Mouse (Mus musculus) gastrocnemius, adult 18-20 months (tissue): ENCODE results near the gene Syt13. TPM values are rescaled to one million over a fixed set of nuclear protein-coding genes. Genes with fewer than 3 reads are reported as not detected.

Source experiments
- DNase-seq: peaks from one replicate; pipeline ENCODE4 v3.0.0; 2021; ENCODE audit warnings: low spot score
- total RNA-seq, 2 experiments: library from RNA; stranded (reverse); gene quantifications; 2 replicates each; pipeline ENCODE4 v1.2.3; 2021

The Syt13 gene
- total RNA-seq, 2 experiments from 2014 or later = 0.21 TPM; not detected in 1

- DNase-seq = no peak
Observed at GRCm38 (mm10) chr2:92924677-92925259, 9.9 kb downstream of the Syt13 start.

DNA sequence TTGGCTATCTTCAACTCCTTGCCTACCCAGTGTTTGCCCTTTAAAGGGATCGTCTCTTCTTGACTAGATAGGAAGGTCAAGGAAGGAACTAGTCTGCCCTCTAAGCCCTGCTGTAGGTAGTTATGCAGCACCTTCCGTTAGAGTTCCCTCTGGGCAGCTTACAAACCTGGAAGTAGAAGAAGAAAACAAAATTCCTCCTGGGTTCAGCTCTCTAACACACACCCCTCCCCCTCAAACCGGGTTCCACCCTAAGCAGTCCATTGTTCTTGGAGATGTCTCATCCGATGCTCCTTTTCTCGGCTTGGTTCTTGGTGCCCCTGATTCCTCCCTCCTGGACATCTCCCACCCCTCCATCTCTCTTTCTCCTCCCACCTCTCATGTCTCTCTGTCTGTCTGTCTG, 14.8 kb downstream of the Syt13 start:
- DNase-seq = no peak

GRCm38 (mm10) chr2:92931061-92931460, 16.2 kb downstream of the Syt13 start:
- DNase-seq = no peak

GRCm38 (mm10) chr2:92933379-92933778, 18.5 kb downstream of the Syt13 start:
- DNase-seq = no peak

GRCm38 (mm10) chr2:92934312-92934982, 19.5 kb downstream of the Syt13 start:
- no peak for DNase-seq

- no peak for DNase-seq
Observed at GRCm38 (mm10) chr2:92935483-92935882, 20.6 kb downstream of the Syt13 start.

GRCm38 (mm10) chr2:92938063-92938462, 23.2 kb downstream of the Syt13 start:
- no peak for DNase-seq

- DNase-seq = no peak
Observed at GRCm38 (mm10) chr2:92938827-92939226, 23.9 kb downstream of the Syt13 start.

GRCm38 (mm10) chr2:92940963-92941362, 26.1 kb downstream of the Syt13 start:
- no peak for DNase-seq

DNA sequence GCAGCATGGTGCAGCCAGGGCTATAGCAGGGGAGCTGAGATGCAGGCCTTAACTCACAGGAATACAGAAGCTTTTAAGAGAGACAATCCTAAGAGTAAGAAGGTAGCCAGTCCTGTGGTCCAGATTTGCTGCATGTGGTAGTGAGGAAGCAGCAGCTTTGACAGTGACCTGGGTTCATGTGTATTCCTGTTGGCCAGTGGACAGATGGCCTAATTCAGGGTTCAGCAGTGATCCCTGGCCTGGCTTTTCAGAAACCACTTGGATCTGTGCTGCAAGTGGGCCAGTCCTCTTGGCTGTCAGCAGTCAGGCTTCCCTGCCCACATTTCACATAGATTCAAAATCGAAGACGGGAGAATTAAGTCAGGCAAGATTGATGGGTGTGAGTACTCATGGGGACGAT, 26.6 kb downstream of the Syt13 start:
- DNase-seq = no peak

- no peak for DNase-seq
Observed at GRCm38 (mm10) chr2:92943406-92943805, 28.5 kb downstream of the Syt13 start.

DNA sequence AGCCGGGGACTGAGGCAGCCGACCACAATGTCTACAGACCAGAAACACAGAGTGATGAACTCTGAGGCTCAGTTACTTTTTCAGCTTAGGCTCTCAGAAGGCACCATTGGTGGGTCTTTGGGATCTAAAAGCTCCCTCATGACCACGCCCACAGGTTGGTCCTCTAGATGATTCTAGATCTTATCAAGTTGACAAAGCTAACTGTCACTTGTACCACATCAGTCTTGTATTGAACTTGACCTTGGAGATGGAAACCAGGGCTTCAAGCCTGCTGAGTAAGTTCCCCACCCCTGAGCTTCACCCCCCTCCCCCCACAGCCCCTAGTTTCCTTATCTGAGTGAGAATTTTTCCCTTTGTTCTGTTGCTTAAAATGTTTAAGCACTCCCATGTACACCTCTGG, 29.5 kb downstream of the Syt13 start:
- DNase-seq = no peak

DNA sequence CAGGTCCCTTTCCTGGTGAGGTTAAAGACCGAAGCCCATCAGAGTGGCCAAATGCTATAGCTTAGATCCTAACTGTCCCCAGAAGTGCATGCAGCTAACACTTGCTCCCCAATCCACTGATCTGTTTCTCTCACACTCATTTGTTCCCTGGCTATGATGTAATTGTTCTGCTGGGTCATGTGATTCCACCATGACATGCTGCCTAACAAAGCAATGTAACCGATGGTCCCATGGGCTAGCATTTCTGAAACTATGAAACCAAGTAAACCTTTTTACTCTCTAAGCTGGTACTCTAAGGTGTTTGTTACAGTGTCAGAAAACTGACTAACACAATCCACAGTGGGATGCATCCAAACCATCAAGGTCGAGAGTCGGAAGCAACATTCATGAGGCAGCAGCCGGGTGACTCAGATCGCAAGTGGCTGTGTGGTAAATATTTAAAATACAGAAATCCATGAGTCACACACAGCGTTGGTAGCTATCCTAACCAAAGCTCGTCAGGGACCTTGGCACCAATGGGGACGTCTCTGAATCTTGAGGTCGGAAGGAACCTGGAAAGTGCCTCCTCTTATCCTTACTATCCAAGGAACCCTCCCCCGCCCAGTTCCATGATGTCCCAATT, 30.3 kb downstream of the Syt13 start:
- no peak for DNase-seq

- no peak for DNase-seq
Observed at GRCm38 (mm10) chr2:92945824-92946598, 31.1 kb downstream of the Syt13 start.

DNA sequence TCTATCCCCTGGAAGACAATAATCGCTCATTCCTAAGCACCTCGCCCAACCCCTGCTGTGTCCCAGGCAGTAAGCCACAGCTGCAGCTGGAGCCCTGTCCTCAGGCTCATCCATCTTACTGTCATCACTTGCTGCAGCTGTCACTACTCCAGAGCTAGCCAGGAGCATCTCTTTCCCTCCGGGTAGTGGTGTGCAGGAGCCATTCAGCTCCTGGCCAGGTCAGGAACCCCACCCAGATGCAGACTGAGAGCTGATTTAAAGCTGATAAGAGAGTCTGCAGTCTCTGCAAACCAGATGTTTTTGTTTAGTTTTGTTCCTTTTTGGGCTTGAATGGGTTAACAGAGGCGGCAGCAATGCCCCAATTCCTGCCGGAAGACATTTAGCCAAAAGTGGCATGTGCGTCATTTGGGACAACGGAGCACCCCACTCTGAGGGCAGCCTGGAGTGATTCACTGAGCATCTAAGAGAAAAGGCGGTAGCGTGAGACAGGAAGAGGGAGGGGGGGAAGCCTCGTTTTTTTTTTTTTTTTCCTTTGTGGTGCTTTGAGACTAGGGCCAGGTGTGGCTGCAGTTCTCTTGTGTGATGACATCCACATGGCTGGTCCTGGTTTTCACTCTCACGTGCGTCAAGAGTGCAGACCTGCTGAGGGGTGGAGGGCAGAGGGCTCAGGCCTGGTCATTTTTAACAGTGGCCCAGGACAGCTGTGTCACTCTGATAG, 33.2 kb downstream of the Syt13 start:
- DNase-seq = peak; percentile 51

GRCm38 (mm10) chr2:92948699-92949300, 33.9 kb downstream of the Syt13 start:
- DNase-seq = no peak

DNA sequence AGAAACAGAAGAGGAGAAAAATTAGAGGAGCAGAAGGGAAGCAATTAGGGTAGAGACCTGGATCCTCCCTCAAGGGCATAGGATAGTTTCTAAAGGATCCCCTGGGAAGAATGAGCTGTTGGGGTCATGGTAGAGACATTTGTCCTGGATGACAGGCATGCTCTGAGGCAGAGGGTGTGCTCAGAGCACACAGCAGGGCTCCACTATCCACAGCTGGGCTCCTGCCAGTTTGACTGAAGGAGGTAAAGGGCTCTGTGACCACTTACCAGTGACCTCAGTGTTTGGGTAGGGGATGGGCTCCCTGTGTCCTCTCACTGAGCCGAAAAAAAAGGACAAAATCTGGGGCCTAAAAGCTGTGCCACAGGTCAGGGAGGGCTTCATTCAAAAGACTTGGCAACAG, 34.6 kb downstream of the Syt13 start:
- no peak for DNase-seq

- peak; percentile 8 for DNase-seq
Observed at GRCm38 (mm10) chr2:92953450-92953849, 38.6 kb downstream of the Syt13 start.

- DNase-seq = peak; percentile 61
Observed at GRCm38 (mm10) chr2:92954404-92955114, 39.7 kb downstream of the Syt13 start.

- no peak for DNase-seq
Observed at GRCm38 (mm10) chr2:92956943-92957342, 42.0 kb downstream of the Syt13 start.
